37 mouse cellular contexts compared by ENCODE assay signal in genomic region chr11:120606764-120607163, GRCm38 (mm10). TPM values are rescaled to one million over a fixed set of nuclear protein-coding genes. Genes with fewer than 3 reads are reported as not detected.
DNase-seq lines count a peak whose midpoint lies in the region; ATAC-seq lines count a peak whose summit lies in the region.
"Had no signal": no experiment of that assay in that cellular context is flagged by ENCODE, and none has a peak within 500 bp of the region (broad histone marks: within the 10 kb centered on the region; RNA-seq: fewer than 3 reads in every experiment).

No protein-coding gene starts in this region.

- no peak for ATAC-seq in hindbrain, embryonic 12.5 days (ENCODE audit: low FRiP score)
- ATAC-seq in lung, embryonic 15.5 days (ENCODE audit: borderline replicate concordance, extremely low read depth, low FRiP score, low TSS enrichment) = no peak
- ATAC-seq in stomach, embryonic 16.5 days (ENCODE audit: insufficient read depth, low FRiP score) = no peak
- ATAC-seq: forebrain, postnatal 0 days; hindbrain, embryonic 16.5 days; liver, postnatal 0 days had no signal

- peaks cover 28% of the 10 kb centered on the region for H3K4me1 ChIP-seq in hindbrain, embryonic 10.5 days (replicated peaks)
- H3K4me1 ChIP-seq in hindbrain, embryonic 12.5 days = peaks cover 9% of the 10 kb centered on the region
- peaks cover 26% of the 10 kb centered on the region for H3K4me1 ChIP-seq in lung, embryonic 15.5 days
- H3K4me1 ChIP-seq in stomach, embryonic 16.5 days (ENCODE audit: control insufficient read depth, insufficient read depth, low read length) = peaks cover 27% of the 10 kb centered on the region

- H3K27ac ChIP-seq in hindbrain, embryonic 10.5 days = peak overlapping the region; percentile 29; the same call in 1 of the 2 replicates
- H3K27ac ChIP-seq in hindbrain, embryonic 12.5 days = no peak overlapping the region
- H3K27ac ChIP-seq in lung, embryonic 15.5 days = peak overlapping the region; percentile 9
- no peak overlapping the region for H3K27ac ChIP-seq in stomach, embryonic 16.5 days (ENCODE audit: low read length)
- H3K27ac ChIP-seq: forebrain, embryonic 12.5 days; limb, embryonic 10.5 days; limb, embryonic 15.5 days; midbrain, embryonic 12.5 days; neural tube, embryonic 12.5 days had no signal

- peaks cover 35% of the 10 kb centered on the region for H3K27me3 ChIP-seq in hindbrain, embryonic 10.5 days (ENCODE audit: insufficient read depth, poor library complexity, severe bottlenecking)
- H3K27me3 ChIP-seq in hindbrain, embryonic 12.5 days = peaks cover 26% of the 10 kb centered on the region
- 0 out of 2 replicates have a peak, but pooled peaks cover 10% of the 10 kb centered on the region for H3K27me3 ChIP-seq in lung, embryonic 15.5 days
- H3K27me3 ChIP-seq in stomach, embryonic 16.5 days (ENCODE audit: control insufficient read depth, insufficient read depth, low read length) = no peaks in the 10 kb centered on the region
- H3K27me3 ChIP-seq: CH12.LX; megakaryocyte, embryonic 14.5 days had no signal

- H3K36me3 ChIP-seq in hindbrain, embryonic 10.5 days = peaks cover 89% of the 10 kb centered on the region
- H3K36me3 ChIP-seq in hindbrain, embryonic 12.5 days = peaks cover 76% of the 10 kb centered on the region
- H3K36me3 ChIP-seq in lung, embryonic 15.5 days = peaks cover 52% of the 10 kb centered on the region
- H3K36me3 ChIP-seq in stomach, embryonic 16.5 days (ENCODE audit: control insufficient read depth, insufficient read depth, low read length) = peaks cover 13% of the 10 kb centered on the region; the same call in 1 of the 2 replicates

- no peak overlapping the region for H3K4me2 ChIP-seq in hindbrain, embryonic 12.5 days (replicated peaks)
- no peak overlapping the region for H3K4me2 ChIP-seq in lung, embryonic 15.5 days
- no peak overlapping the region for H3K4me2 ChIP-seq in stomach, embryonic 16.5 days (ENCODE audit: low read depth, low read length)
- H3K4me2 ChIP-seq: embryonic facial prominence, embryonic 15.5 days; forebrain, embryonic 12.5 days; heart, embryonic 11.5 days; limb, embryonic 15.5 days; midbrain, embryonic 12.5 days; neural tube, embryonic 12.5 days had no signal

- WGBS in hindbrain, embryonic 10.5 days = 73% methylated on average over 4 of the region's 4 CpGs
- WGBS in hindbrain, embryonic 12.5 days = 83% methylated on average over 4 of the region's 4 CpGs
- 69% methylated on average over 4 of the region's 4 CpGs for WGBS in lung, embryonic 15.5 days
- WGBS in stomach, embryonic 16.5 days = 71% methylated on average over 4 of the region's 4 CpGs

- peak; percentile 47 for DNase-seq in adrenal gland, postnatal 14 days
- no peak for DNase-seq in adrenal gland, postnatal 4 days (ENCODE audit: low spot score in 2 of 2)
- DNase-seq in hindbrain, embryonic 10.5 days (ENCODE audit: low spot score) = no peak
- no peak for DNase-seq in lung, postnatal 25 days (ENCODE audit: low spot score)
- no peak for DNase-seq in cerebellum, adult 8-10 months
- DNase-seq: adrenal gland, postnatal 25 days; cerebellum, adult 18-20 months; cerebellum, postnatal 14 days; forebrain, postnatal 0 days; gastrocnemius, postnatal 14 days; heart, adult 11 months; kidney, adult 8-10 months; kidney, postnatal 10 days; layer of hippocampus, adult 9-11 months; liver, postnatal 0 days; lung, postnatal 4 days; right cerebral cortex, postnatal 4 days; thymus, postnatal 4 days had no signal

- no peaks in the 10 kb centered on the region for H3K9me3 ChIP-seq in hindbrain, embryonic 10.5 days
- H3K9me3 ChIP-seq in hindbrain, embryonic 12.5 days (replicated peaks) = no peaks in the 10 kb centered on the region
- H3K9me3 ChIP-seq in lung, embryonic 15.5 days = no peaks in the 10 kb centered on the region
- H3K9me3 ChIP-seq in stomach, embryonic 16.5 days (replicated peaks; ENCODE audit: control insufficient read depth, low read length) = no peaks in the 10 kb centered on the region
- H3K9me3 ChIP-seq: embryonic facial prominence, embryonic 15.5 days; forebrain, embryonic 12.5 days; G1E; limb, embryonic 10.5 days; limb, embryonic 15.5 days; megakaryocyte, embryonic 14.5 days; midbrain, embryonic 12.5 days; neural tube, embryonic 12.5 days had no signal

- no peak overlapping the region for H3K9ac ChIP-seq in hindbrain, embryonic 12.5 days
- H3K9ac ChIP-seq in lung, embryonic 15.5 days = no peak overlapping the region
- H3K9ac ChIP-seq in stomach, embryonic 16.5 days (ENCODE audit: low read length) = peak overlapping the region; percentile 19; the same call in 1 of the 2 replicates
- H3K9ac ChIP-seq: embryonic facial prominence, embryonic 15.5 days; forebrain, embryonic 12.5 days; forebrain, postnatal 0 days; limb, embryonic 15.5 days; liver, postnatal 0 days; midbrain, embryonic 12.5 days; neural tube, embryonic 12.5 days had no signal

- H3K4me3 ChIP-seq in hindbrain, embryonic 10.5 days = no peak overlapping the region
- H3K4me3 ChIP-seq in hindbrain, embryonic 12.5 days = no peak overlapping the region
- H3K4me3 ChIP-seq in lung, embryonic 15.5 days = no peak overlapping the region
- H3K4me3 ChIP-seq in stomach, embryonic 16.5 days (replicated peaks; ENCODE audit: low read length) = no peak overlapping the region
- H3K4me3 ChIP-seq: embryonic facial prominence, embryonic 15.5 days; forebrain, embryonic 12.5 days; limb, embryonic 10.5 days; limb, embryonic 15.5 days; megakaryocyte, embryonic 14.5 days; midbrain, embryonic 12.5 days; myocyte; neural tube, embryonic 12.5 days had no signal

RNA-seq across cellular contexts. Expression of gene Npb, which starts 1.5 kb away (rescaled TPM):
- 1.6 TPM in 1 of 2 replicates, not detected in the other for total RNA-seq in adrenal gland, postnatal 14 days (2021)
- 1 to 10 TPM; 2.4 to 5.4 TPM for total RNA-seq in adrenal gland, postnatal 4 days (2021)
- 0.34 and 0.63 TPM in 2 replicates for polyA plus RNA-seq in hindbrain, embryonic 10.5 days (2016; fragmentation: Nextera tagmentation; extraction: Ambion mirVana)
- polyA plus RNA-seq in hindbrain, embryonic 12.5 days (2016; fragmentation: Nextera tagmentation; extraction: Ambion mirVana) = 1.0 and 1.3 TPM in 2 replicates
- 0.78 and 1.4 TPM in 2 replicates for polyA plus RNA-seq in lung, embryonic 15.5 days (2015; fragmentation: Nextera tagmentation; extraction: Ambion mirVana)
- 14.9 and 19.1 TPM in 2 replicates for polyA plus RNA-seq in stomach, embryonic 16.5 days (2015; fragmentation: Nextera tagmentation; extraction: Ambion mirVana)
- total RNA-seq: forebrain, postnatal 0 days; gastrocnemius, postnatal 14 days; hematopoietic stem cell, adult 5-6 weeks; left cerebral cortex, postnatal 10 days; midbrain, postnatal 0 days had no signal
- polyA plus RNA-seq: C2C12; limb, embryonic 10.5 days had no signal

RNA-seq across cellular contexts. Expression of gene Anapc11, which starts 8.5 kb away (rescaled TPM):
- 68.3 and 69.0 TPM in 2 replicates for total RNA-seq in adrenal gland, postnatal 14 days (2021)
- total RNA-seq in adrenal gland, postnatal 4 days (2021) = 10 to 100 TPM; 87.4 to 90.7 TPM
- 237 TPM in 2 replicates for polyA plus RNA-seq in hindbrain, embryonic 10.5 days (2016; fragmentation: Nextera tagmentation; extraction: Ambion mirVana)
- polyA plus RNA-seq in hindbrain, embryonic 12.5 days (2016; fragmentation: Nextera tagmentation; extraction: Ambion mirVana) = 153 and 170 TPM in 2 replicates
- 215 and 222 TPM in 2 replicates for polyA plus RNA-seq in lung, embryonic 15.5 days (2015; fragmentation: Nextera tagmentation; extraction: Ambion mirVana)
- polyA plus RNA-seq in stomach, embryonic 16.5 days (2015; fragmentation: Nextera tagmentation; extraction: Ambion mirVana) = 176 and 181 TPM in 2 replicates

RNA-seq across cellular contexts. Expression of gene Alyref, which starts 8.6 kb away (rescaled TPM):
- total RNA-seq in adrenal gland, postnatal 14 days (2021) = 120 and 128 TPM in 2 replicates
- 100 to 1,000 TPM; 136 to 169 TPM for total RNA-seq in adrenal gland, postnatal 4 days (2021)
- polyA plus RNA-seq in hindbrain, embryonic 10.5 days (2016; fragmentation: Nextera tagmentation; extraction: Ambion mirVana) = 607 and 643 TPM in 2 replicates
- polyA plus RNA-seq in hindbrain, embryonic 12.5 days (2016; fragmentation: Nextera tagmentation; extraction: Ambion mirVana) = 539 and 588 TPM in 2 replicates
- polyA plus RNA-seq in lung, embryonic 15.5 days (2015; fragmentation: Nextera tagmentation; extraction: Ambion mirVana) = 511 and 543 TPM in 2 replicates
- 37.0 and 55.5 TPM in 2 replicates for polyA plus RNA-seq in stomach, embryonic 16.5 days (2015; fragmentation: Nextera tagmentation; extraction: Ambion mirVana)

RNA-seq across cellular contexts. Expression of gene Pcyt2, which starts 11.0 kb away (rescaled TPM):
- 148 and 187 TPM in 2 replicates for total RNA-seq in adrenal gland, postnatal 14 days (2021)
- 100 to 1,000 TPM; 135 to 144 TPM for total RNA-seq in adrenal gland, postnatal 4 days (2021)
- 139 and 160 TPM in 2 replicates for polyA plus RNA-seq in hindbrain, embryonic 10.5 days (2016; fragmentation: Nextera tagmentation; extraction: Ambion mirVana)
- polyA plus RNA-seq in hindbrain, embryonic 12.5 days (2016; fragmentation: Nextera tagmentation; extraction: Ambion mirVana) = 145 and 148 TPM in 2 replicates
- 103 and 126 TPM in 2 replicates for polyA plus RNA-seq in lung, embryonic 15.5 days (2015; fragmentation: Nextera tagmentation; extraction: Ambion mirVana)
- 185 and 197 TPM in 2 replicates for polyA plus RNA-seq in stomach, embryonic 16.5 days (2015; fragmentation: Nextera tagmentation; extraction: Ambion mirVana)

RNA-seq across cellular contexts. Expression of gene Sirt7, which starts 18.3 kb away (rescaled TPM):
- total RNA-seq in adrenal gland, postnatal 14 days (2021) = 37.1 and 39.7 TPM in 2 replicates
- total RNA-seq in adrenal gland, postnatal 4 days (2021) = 10 to 100 TPM; 49.0 to 58.1 TPM
- polyA plus RNA-seq in hindbrain, embryonic 10.5 days (2016; fragmentation: Nextera tagmentation; extraction: Ambion mirVana) = 37.0 and 42.4 TPM in 2 replicates
- polyA plus RNA-seq in hindbrain, embryonic 12.5 days (2016; fragmentation: Nextera tagmentation; extraction: Ambion mirVana) = 43.9 and 50.0 TPM in 2 replicates
- 32.6 and 34.3 TPM in 2 replicates for polyA plus RNA-seq in lung, embryonic 15.5 days (2015; fragmentation: Nextera tagmentation; extraction: Ambion mirVana)
- polyA plus RNA-seq in stomach, embryonic 16.5 days (2015; fragmentation: Nextera tagmentation; extraction: Ambion mirVana) = 36.6 and 37.7 TPM in 2 replicates

Comparison
In these comparisons a context has a peak if more than half of its experiments do, and no peak if none do; other contexts are left out.
1. H3K27ac ChIP-seq: peak in hindbrain, embryonic 10.5 days (single experiment) and lung, embryonic 15.5 days (single experiment); none in hindbrain, embryonic 12.5 days (single experiment) and stomach, embryonic 16.5 days (single experiment).